Mouse (Mus musculus) embryonic fibroblast, embryonic 13.5 days (primary cell): ENCODE measurements around the gene Lef1.

Source experiments
- CTCF ChIP-seq: IDR thresholded peaks from 2 replicates; pipeline ENCODE4 v1.5.1; 2011; ENCODE audit warnings: mild to moderate bottlenecking, control low read depth, low read length, moderate library complexity, borderline replicate concordance; ENCODE audit not compliant: insufficient read depth
- POLR2A ChIP-seq: IDR thresholded peaks from 2 replicates; pipeline ENCODE4 v1.6.1; 2011; ENCODE audit warnings: low read depth, mild to moderate bottlenecking, control low read depth, low read length, moderate library complexity

- no peak for TF ChIP-seq POLR2A
- TF ChIP-seq CTCF, result no peak
Observed at GRCm38 (mm10) chr3:131156377-131156776, 46.1 kb downstream of the Lef1 start.
